Mouse (Mus musculus) liver, embryonic 14.5 days (tissue): ENCODE results near the gene Mgll.

Source experiments
- CTCF ChIP-seq: IDR thresholded peaks from 2 replicates; pipeline ENCODE4 v1.5.1; 2016; ENCODE audit warnings: antibody characterized with exemption, low read depth, control low read depth
- EP300 ChIP-seq: IDR thresholded peaks from 2 replicates; pipeline ENCODE4 v1.6.1; 2016; ENCODE audit warnings: antibody characterized with exemption, low read depth

DNA sequence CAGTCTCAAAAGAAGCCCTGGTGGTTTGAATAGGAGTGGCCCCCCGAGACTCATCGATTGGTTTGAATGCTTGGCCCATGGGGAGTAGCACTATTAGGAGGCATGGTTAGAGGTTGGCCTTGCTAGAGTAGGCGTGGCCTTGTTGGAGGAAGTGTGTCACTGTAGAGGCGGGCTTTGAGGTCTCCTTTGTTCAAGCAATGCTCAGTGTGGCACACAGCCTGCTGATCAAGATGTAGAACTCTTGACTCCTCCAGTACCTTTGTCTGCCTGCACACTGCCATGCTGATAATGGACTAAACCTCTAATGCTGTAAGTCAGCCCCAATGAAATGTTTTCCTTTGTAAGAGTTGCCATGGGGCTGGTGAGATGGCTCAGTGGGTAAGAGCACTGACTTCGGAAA, 108.5 kb downstream of the Mgll start:
- TF ChIP-seq CTCF, result no peak
- no peak for TF ChIP-seq EP300
